Mouse (Mus musculus): Measurements from ENCODE around the gene Atp5l.

Atp5l gene

DNA sequence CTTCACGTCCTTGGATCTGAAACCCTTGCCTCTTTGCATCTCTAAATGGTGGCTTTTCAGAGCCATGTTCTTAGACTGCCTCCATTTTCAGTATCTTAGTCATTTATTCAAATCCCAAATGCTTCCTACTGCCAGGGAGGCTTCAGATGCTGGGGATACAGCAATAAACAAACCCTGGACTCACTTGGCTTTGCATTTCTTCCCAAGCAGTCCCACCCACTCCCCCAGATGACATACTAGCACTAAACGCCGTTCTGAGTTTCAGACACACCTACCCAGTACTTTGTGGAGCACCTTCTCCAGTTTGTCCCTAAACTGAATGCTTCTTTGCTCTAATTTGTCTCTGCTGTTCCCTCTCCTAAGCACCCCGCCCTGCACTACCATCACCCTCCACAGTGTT, 23.5 kb downstream of the Atp5l start:
- no peak for DNase-seq (ENCODE audit: low read depth in 1 of 2, low spot score in 2 of 2)

DNA sequence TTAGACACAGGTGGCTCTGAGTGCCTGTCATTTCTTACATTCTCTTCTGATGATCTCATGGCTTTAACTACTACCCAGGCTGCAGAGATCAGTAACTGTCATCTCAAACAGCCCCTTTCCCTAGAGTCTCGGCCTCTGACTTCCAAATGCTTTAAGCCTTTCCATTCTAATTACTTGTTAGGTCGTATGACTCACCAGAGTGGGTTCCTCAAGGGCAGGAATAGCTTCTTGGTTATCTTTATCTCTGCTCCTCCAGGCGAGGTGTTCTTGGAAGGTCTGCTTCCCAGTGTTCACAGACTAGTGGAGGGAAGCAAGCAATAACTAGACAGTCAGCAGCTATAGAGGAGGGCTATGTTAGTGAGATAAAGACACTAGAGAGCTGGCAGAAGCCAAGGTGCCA, 27.9 kb downstream of the Atp5l start:
- no peak for DNase-seq (ENCODE audit: low read depth in 1 of 2, low spot score in 2 of 2)

DNA sequence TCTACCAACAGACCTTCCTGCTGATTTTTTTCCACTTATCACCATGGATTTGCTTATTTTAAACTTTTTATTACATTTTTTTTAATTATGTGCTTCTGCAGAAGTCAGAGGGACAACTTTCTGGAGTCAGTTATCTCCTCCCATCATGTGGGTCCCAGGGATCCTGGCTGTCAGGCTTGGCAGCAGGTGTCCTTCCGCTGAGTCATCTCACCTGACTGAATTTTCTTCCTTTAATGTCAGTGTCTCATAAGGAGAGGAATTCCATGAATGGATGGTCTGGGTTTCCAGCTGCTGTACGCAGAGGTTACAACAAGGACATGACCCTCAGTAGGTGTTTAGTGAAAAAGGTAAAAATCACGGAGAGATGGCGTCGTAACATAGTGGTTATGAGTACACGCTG, 29.3 kb downstream of the Atp5l start:
- DNase-seq (ENCODE audit: low read depth in 1 of 2, low spot score in 2 of 2), result no peak

DNA sequence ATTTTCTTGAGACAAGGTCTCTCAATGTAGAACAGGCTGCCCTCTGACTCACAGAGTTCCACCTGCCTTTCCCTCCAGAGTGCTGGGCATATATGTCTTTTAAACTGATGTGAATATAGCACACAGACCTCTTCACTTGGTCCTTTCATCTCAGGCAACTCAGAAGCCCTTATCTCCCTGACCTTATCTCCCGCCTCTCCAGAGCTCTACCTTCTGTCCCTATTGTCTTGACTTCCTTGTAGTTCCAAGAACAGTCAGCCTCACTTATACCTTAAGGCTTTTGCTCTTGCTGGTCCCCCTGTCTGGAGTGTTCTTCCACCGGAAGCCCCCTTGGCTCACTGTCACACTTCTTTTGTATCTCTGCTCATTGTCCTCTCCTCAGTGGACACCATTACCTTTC, 30.4 kb downstream of the Atp5l start:
- no peak for DNase-seq (ENCODE audit: low read depth in 1 of 2, low spot score in 2 of 2)

DNA sequence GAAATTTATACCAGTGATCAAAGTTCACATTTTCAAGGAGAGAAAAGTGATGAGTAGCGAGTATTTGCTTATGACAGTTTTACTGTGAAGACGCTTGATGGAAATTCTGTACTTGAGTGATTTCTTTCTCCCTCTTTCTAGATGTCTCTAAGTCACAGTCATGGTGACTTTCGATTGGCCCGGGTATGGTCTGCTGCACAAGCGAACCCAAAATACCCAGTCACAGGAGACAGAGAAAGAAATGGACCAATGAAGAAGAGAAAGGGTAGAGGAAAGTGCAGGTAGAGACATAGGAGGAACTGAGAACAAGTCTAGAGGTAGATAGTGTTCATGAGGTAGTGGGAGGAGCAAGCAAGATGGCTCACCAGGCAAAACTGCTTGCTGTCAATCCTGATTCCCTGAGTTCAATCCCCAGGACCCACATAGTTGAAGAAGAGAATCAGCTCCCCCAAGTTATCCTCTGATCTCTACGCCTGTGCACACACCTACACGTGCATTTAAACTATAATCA, 32.4 kb downstream of the Atp5l start:
- DNase-seq (ENCODE audit: low read depth in 1 of 2, low spot score in 2 of 2), result no peak

DNA sequence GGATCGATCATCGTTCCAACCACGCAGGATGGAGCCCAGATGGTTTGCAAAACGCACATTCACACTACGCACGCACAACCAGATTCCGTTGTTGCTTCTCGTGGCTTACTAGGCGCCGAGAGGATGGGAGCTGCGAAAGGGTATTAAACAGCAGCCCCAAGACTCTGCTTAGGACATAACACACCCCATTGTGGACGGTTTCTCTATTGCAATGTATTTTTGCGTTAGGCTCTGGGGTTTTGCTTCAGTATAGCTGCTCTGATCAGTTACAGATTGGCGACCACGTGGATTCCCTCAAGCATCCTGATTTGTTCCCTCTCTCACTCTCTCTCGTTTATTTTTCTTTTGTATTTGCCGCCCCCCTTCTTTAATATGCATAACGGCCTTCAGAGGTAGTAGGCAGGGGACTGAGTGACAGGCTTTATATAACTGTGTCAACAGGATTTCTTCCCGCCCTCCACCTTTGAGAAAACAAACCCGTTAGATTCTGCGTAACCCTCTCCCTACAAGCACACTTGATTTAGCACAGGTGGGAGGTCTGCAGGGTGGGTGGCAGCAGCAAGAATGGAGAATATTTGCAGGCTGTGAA, 37.5 kb downstream of the Atp5l start:
- DNase-seq (ENCODE audit: low read depth in 1 of 2, low spot score in 2 of 2), result no peak

DNA sequence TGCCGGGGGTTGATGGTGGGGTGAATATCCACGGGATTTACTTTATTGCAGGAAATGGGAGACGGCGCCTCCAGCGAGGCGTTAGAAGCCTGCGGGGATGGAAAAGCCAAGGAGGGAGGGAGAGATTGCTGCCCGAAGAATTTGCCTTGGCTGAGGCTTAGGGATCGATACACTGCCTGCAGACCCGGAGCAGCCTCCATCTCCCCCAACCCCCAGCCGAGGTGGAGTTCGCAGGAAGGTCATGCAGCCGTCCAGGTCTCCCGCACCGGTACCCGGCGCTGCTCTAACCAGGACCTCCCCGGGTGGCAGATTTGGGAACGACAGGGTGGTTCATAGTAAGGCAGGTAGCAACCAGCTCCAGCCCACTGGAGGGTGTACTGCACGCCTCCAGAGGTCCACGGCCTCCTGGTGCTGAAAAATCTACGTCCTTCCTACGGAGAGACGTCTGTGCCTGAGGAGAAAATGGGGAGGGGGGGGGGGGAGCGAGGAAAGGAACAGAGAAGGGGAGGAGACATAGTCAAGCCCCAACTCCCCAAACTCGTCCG, 38.0 kb downstream of the Atp5l start:
- no peak for DNase-seq (ENCODE audit: low read depth in 1 of 2, low spot score in 2 of 2)

DNA sequence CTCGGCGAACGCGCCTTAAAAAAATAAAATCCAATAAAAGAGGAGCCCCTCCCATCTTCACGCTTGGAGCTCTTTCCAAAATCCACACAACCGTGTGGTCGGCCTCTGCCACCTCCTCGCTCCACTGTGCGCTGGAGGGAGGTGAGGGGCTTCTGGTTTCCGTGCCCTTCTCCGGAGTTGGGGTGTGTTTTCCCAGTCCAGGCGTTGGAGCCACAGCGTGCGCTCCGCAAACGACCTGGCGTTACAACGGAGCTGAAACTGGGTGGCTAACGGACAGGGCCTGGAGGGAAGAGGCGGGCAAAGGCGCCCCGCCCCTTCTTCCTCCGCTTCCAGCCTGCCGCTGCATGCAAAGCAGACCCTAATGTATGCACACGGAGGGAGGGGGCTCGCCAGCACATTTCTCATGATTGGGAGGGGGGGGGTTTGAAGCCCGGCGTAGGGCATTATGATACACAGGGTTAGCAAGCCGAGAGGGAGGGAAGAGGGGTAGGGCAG, 38.6 kb downstream of the Atp5l start:
- peak in 1 of 2 experiments; percentile 15 for DNase-seq (ENCODE audit: low read depth in 1 of 2, low spot score in 2 of 2)

DNA sequence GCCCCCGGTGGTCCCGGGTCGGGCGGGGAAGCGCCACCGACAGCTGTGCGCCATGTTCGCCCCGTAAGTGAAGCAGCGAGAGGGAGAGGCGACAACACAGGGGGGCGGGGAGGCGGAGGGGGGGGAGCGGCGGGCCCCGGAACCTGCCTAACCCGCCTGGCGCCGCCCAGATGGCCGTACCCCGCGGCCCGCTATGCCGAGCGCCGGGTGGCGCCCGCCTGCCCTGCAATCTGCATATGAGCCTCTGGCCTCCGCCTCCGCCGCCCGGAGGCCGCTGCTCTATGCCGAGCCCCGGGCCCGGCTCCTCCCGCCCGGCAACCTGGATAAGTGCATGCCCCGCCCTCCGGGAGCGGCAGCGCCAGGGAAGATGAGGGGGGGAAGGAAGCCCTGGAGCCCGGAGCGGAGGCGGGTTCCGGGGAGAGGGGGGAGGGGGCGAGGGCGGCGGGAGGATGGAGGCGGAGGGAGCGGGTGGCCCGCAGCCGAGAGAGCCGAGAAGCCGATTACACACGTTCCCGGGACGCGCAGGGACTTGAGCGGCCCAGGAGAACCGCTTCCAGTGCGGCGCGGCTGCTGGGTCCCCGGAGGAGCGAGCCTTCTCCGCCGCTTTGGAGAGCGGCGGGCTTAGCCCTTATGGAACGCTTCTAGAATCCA, 39.2 kb downstream of the Atp5l start, which contains the start of gene Kmt2a:
Kmt2a (minus strand) TSS at position 76 of the 651 bp plus-strand sequence.
- peak; percentile 84 to 92 for DNase-seq (ENCODE audit: low read depth in 1 of 2, low spot score in 2 of 2)

DNA sequence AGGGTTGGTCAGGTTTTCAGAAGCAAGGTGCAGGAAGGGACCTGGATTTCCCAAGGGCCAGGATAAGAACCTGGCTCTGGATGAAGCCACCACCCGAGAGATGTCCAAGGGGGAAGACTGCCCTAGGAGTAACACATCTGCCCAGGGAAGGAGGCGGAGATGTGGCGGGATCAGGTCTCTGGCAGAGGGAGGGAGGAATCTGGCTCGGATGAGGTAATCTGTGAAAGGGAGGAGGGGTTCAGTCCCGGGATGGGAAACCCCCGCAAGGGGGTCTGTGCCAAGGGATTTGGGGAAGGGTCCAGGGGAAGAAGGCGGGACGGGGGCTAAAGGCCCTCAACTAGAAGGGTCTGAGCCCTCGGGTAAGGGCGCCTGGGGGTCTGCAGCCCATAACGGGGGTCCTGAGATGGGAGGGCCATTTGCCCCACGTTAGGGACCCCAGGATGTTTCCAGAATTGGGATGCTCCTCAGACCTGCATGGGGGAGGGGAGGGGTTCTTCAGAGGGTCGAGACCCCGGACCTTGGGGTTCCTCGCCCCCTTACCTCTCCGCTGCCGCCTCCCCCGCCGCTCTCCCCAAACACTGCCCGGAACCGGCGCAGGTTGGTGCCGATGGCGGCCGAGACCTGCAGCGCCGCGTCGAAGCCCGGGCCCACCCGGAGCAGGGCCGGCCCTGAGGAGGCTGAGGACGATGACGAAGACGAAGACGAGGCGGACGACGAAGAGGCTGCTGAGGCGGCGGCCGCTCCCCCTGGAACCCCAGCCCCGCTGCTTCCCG, 40.0 kb downstream of the Atp5l start:
- DNase-seq (ENCODE audit: low read depth in 1 of 2, low spot score in 2 of 2), result no peak

DNA sequence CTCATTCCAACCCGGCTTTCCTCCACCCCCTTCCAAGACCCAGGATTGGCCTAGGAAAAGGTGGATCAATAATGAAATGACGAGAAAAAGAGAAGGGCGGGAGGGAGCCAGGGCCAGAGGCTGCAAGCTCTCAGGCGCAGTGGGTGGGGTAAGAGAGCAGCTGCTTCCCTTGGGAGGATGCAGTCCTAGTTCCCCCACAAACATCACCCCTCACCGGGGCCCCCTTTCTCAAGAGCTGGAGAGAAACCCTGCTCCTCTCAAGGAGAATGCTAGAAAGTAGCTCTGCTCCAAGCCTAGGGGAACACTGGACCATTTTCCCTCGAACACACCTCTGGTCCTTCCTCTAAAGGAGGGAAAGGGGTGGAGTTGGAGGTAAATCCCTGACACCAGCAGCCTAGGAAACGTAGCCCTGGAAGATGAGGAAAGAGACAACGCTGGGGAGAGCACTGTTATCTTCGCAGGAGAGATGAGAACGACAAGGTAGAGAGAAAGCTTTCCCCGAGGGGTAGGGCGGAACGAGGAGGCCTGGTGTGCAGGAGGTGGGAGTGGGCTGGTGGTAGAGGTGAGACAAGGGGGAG, 40.8 kb downstream of the Atp5l start:
- no peak for DNase-seq (ENCODE audit: low read depth in 1 of 2, low spot score in 2 of 2)

DNA sequence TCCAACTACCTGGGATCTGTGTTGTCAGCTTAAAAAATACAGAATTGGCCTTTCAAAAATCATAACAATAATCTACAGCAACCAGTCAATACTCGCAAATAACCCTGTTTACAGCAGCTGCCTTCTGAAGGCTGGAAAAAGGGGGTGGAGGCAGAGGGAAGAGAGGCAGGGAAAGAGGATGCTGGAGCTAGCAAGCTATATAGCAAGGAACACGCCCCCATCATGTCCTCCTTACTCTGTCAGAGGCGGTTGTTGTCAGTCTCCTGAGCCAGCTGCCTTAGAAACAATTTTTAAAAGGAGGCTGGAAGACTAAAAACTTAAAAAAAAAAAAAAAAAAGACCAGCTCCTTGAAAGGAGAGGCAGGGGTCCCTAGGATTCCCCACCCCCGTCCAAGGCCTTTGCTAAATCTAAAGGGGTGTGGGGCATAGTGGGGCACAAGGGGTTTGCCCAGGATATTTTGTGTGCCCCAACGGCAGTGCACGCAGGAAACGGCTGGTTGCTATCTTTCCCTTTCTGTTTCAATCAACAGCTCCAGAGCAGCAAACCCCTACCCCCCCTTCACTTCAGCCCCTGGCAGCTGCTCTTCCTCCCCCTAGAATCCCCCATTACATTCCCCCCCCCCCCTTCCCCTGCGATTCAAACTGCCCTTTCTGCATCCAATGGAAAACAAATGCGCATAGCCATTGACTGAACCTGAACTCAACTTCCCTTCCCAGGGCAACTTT, 41.6 kb downstream of the Atp5l start:
- DNase-seq (ENCODE audit: low read depth in 1 of 2, low spot score in 2 of 2), result no peak

DNA sequence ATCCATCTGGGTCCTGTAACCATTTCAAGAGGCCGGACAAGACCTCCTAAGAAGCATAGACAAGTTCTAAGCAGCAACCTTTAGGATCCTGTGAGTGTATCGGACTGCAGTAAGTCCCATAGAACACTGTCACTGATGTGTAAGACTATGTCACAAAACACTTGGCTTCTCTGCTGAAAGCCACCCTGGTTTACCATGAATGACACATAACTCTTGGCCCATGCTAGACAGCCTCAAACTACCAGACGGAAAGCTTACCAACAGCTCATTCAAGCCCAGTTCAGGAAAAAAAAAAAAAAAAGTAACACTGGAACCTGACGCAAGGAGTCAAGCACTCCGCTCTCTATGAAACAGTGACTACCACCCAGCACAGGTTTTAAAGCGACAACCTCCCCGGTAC, 42.9 kb downstream of the Atp5l start:
- no peak for DNase-seq (ENCODE audit: low read depth in 1 of 2, low spot score in 2 of 2)

DNA sequence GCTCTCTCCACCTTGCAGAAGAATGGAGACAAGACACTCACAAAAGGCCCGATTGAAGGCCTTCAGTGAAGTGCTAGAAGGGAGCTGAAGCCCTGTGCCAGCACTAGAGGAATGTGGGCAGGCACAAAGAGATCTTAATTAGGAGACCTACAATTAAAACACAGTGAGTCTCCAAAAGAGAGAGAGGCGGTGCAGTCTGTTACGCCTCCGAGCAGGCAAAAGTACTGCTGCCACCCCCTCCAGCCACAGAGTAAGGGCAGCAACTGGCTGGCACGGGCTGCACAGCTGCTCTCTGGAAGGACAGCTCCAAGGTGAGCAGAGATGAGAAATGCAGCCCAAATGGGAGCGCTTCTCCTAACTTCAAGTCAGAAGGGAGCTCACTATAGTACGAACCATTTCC, 45.1 kb downstream of the Atp5l start:
- no peak for DNase-seq (ENCODE audit: low read depth in 1 of 2, low spot score in 2 of 2)

DNA sequence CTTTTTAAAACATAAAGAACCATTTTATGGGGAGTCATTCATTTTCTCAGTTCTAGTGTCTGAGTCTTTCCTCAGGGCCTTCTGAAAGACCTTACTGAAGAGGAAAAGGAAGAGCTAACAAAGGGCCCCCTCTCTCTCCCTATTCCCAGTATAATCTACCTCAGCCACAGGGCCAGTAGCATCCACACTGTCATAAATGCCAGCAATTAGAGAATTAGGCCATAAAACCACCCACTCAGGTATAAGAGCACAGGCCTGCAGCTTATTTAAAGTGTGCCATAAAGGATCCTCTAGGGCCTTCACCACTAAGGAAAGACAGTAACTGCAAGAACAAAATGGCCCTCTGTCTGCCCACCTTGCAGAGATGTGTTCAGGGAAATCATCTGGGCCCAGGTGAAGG, 46.3 kb downstream of the Atp5l start:
- DNase-seq (ENCODE audit: low read depth in 1 of 2, low spot score in 2 of 2), result no peak

DNA sequence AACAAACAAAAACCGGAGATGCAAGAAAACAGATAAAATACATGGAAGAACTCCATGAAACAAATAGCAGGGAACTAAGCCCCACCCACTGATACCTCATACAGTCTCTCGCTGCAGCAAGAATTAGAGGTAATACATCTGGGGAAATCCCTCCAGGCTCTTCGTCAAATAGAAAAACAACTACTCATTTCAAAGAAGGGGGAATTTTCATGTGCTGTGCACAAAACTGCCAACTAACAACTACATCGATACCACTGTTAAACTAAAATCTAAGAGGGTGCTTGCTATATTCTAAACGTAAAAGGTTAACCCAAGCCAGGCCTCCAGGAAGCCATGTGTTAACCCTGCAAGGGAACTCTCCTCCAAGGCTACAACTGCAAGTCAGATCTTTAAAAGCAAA, 46.9 kb downstream of the Atp5l start:
- DNase-seq (ENCODE audit: low read depth in 1 of 2, low spot score in 2 of 2), result no peak

DNA sequence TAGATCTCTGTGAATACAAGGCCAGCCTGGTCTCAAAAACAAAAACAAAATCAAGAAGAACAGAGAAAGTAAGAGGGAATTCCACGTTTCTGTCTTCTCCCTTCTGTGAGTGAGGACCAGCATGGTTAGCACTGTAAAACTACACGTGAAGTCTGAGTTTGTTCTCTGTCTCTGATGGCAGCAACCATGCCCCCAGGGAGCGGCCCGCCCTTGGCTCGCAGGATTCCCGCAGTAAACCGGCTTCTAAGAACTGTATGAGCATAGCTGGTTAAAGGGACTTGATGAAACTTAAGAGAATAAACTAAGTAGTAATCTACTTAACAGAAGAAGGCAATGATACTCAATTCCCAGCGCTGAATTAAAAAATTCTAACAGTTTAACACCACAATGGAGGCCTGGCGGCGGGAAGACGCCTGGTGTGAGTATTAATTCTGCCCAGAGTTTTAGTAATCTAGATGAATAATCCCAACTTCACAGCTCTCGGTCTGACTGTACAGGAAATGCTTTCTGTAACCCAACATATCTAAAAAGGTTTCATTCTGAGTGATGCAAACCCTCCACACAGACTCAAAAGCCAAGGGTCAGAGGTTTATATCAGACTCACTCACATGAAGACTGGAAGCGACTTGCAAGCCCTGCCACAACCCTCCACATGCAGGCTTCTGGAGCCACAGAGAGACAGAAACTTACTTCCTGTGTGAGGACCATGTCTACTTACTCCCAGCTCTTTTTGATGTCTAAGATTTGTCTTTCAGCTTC, 52.0 kb downstream of the Atp5l start:
- DNase-seq (ENCODE audit: low read depth in 1 of 2, low spot score in 2 of 2), result no peak

DNA sequence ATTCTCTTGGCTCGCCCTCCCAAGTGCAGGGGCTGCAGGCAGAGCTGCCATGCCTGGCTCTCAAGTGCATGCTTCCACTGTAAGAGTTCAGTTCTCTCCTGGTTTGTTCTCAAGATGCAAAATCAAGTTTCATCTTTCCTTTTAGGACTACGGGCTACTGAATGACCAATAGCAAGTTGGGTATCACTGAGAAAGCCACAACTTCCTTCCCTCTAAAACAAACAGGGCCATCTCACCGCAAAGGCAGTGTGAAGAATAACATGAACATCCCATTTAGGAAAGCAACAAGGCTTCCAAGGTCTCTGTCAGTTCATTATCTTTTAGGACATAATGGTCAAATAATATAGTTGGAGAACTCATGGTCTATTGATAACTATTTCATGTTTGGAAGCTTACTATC, 52.9 kb downstream of the Atp5l start:
- no peak for DNase-seq (ENCODE audit: low read depth in 1 of 2, low spot score in 2 of 2)

DNA sequence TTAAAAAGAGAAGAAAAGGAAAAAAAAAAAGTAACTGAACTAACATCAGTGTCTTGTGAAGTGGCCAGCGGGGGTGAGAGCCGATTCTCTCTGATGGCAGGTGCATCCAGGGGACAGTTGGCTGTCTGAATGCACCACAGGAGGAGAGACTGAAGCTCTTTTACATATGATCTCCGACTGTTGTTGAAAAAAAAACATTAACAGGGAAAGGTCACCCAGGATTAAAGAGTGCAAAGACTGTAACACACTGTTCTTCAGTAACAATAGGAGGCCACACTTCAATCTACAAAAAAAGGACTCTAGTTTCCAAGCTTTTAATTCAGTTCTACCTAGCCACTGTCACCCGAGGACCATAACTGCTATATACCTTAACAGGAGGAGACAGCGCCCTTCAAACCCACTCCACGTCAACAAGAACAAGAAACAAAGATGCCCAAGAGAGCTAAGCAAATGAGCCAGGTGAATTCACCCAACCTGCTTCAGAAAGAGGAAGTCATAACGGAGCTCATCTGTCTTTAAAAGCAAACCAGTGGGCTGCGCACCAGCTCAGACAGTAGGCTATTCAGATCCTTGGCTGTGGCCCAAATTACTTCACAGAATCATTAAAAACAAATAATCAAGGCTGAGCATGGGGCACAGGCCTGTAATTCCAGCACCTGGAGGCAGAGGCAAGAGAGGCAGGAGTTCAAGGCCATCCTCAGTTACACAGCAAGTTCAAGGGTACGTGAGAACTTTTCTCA, 53.9 kb downstream of the Atp5l start:
- no peak for DNase-seq (ENCODE audit: low read depth in 1 of 2, low spot score in 2 of 2)
